Mouse (Mus musculus) brown adipose tissue, adult 24 weeks (tissue): ENCODE results near the gene Necap1. TPM values are rescaled to one million over a fixed set of nuclear protein-coding genes. Genes with fewer than 3 reads are reported as not detected.

Experiments
- H3K27ac ChIP-seq: fragments of 200-500 bp; replicated peaks from 2 replicates; pipeline ENCODE4 v1.5.1; 2012; ENCODE audit warnings: low read depth, mild to moderate bottlenecking, low read length
- H3K4me1 ChIP-seq: fragments of 200-500 bp; 2 replicates; pipeline ENCODE4 v1.6.1; 2012; ENCODE audit warnings: low read length, mixed read lengths; ENCODE audit not compliant: control insufficient read depth, insufficient read depth, insufficient read length
- H3K4me3 ChIP-seq: fragments of 200-500 bp; 2 replicates; pipeline ENCODE4 v1.5.1; 2012; ENCODE audit warnings: low read depth, mild to moderate bottlenecking, low read length, moderate library complexity; ENCODE audit not compliant: insufficient read depth
- polyA plus RNA-seq: library from polyadenylated mRNA; stranded (reverse); fragments of >200 nt; gene quantifications from 2 replicates; pipeline ENCODE4 v1.2.4, GENCODE M21; 2012; ENCODE audit not compliant: missing spikeins, insufficient read depth, insufficient read length

The Necap1 gene
- 16.3 and 20.4 TPM in 2 replicates for polyA plus RNA-seq

DNA sequence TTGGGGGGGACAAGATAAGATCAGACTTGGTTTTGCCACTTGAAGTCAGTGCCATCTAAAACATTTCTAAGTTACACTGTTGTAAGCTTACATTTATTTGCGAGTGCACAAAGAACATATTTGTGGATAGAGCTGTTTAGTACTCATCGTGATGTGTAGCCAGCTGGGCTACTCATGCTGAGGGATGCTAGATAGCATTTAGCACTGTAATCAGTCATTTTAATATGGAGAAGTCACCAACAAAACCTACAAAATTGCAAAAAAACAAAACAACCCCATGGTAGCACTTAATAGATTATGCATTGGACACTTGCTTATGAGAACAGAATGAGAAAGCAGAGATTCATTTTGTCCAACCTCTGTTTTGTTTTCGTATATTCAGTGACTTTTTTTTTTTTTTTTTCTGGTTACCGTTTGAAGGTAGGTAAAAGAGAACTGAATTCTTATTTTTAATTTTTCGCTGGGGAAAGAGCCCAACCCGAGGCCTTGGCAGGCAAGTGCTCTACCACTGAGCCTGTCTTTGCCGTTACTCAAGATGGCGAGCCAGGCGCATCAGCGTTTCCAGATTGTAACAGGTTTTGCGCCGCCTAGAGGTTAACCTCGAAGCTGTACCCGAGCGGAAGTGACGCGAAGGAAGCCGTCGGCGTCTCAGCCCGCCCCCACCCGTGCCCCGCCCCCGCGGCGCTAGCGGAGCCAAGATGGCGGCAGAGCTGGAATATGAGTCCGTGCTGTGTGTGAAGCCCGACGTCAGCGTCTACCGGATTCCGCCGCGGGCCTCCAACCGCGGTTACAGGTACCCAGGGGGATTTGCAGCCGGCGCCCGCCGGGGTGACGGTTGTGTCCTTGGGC lies at the start of gene Necap1:
Necap1 (plus strand) TSS at position 604 of the 849 bp plus-strand sequence.
- peak within 1 kb of the TSS; percentile 60 for H3K27ac ChIP-seq
- peak within 1 kb of the TSS; percentile 83 for H3K4me3 ChIP-seq

DNA sequence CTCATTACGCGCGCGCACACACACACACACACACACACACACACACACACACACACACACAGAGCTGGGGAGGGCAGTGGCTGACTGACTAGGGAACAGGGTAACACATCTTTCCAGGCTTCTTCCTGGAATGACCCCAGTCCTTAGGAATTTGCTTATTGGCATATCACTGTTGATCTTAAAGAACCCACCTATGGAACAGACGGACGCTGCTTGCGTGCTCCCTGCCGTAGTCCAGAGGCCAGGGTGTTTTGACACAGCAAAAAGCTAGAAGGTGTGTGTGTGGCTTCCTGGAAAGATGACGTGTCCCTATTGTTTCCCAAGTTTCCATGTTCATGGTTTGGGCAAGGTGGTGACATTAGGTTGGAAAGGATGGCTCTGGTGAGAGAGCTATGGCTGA lies 49.1 kb upstream of the Necap1 start:
- H3K4me3 ChIP-seq, result 0 out of 2 replicates have a peak overlapping the region, but pooled peaks have one; percentile 38
- peak overlapping the region; percentile 39 for H3K27ac ChIP-seq
- H3K4me1 ChIP-seq, result peaks cover 43% of the 10 kb centered on the region

More for the DNA sequence above, at the start of gene Necap1:
- H3K4me1 ChIP-seq, result peaks cover 4% of the 10 kb centered on the region

DNA sequence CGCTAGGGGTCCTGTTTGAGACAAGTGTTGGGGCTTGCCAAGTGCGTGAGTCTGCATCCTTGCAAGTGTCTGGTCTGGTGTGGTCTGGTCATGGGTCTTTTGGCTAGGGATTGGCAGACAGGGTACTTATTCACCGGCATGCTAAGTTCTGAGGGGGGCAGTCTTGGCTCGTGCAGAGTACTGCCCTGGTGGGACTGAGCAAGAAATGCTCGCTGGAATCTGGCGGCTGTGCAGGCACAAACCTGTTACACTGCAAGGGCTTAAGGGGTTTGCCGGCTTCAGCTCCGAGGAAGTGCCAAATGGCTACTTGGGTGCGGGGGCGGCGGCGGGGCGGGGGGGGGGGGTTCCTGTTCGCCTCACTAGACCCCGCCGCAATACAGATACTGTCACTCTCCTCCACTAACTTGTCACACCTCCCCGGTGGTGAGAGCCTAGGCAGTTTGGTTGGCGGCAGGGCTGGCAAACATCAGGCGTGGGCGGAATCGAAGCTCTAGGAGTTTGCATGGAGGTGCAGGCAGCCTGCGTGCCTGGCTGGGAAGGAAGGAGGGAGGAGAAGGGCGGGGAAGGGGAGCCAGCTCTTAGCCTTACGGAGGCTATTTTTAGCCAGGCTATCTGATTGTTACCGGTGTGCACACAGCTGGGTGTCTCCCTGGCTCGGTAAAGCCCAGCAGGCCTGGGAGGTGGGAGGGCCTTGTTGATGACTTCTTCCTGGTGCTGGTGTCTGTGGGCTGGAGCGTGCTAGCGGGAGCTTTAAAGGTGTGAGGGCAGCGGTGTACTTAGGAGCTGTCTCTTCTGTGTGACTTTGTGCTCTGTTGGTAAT lies 48.1 kb upstream of the Necap1 start:
- H3K4me1 ChIP-seq, result peaks cover 37% of the 10 kb centered on the region
- H3K27ac ChIP-seq, result peak overlapping the region; percentile 39; the same call in 1 of the 2 replicates
- H3K4me3 ChIP-seq, result peak overlapping the region; percentile 40

DNA sequence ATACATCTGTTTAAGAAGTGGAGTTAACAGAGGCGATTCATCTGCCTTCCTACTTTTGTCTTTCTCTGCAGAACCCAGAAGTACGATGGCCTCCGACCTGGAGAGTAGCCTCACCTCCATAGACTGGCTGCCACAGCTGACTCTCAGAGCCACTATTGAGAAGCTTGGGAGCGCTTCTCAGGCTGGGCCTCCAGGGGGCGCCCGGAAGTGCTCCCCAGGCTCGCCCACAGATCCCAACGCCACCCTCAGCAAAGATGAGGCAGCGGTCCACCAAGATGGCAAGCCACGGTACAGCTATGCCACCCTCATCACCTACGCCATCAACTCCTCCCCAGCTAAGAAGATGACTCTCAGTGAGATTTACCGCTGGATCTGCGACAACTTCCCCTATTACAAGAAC lies 46.2 kb upstream of the Necap1 start:
- Histone ChIP-seq H3K27ac (no peak overlapping the region), H3K4me3 (no peak overlapping the region), H3K4me1 (peaks cover 22% of the 10 kb centered on the region)

DNA sequence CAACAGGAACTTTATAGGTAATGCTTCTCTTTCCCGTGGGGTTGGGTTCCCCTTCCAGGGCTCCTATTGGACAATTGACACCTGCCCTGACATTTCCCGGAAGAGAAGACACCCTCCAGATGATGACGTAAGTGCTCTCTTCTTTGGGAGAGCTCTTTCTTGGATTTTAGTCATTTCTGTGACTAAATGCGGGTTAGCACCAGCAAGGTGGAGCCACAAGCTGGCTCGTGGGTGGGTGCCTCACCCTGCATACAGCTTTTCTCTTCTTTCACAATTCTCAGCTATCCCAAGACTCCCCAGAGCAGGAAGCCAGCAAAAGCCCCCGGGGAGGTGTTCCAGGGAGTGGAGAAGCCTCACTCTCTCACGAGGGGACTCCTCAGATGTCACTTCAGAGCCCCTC lies 41.4 kb upstream of the Necap1 start:
- H3K27ac ChIP-seq, result no peak overlapping the region
- H3K4me1 ChIP-seq, result no peaks in the 10 kb centered on the region
- H3K4me3 ChIP-seq, result no peak overlapping the region

- Histone ChIP-seq H3K27ac (no peak overlapping the region), H3K4me1 (no peaks in the 10 kb centered on the region), H3K4me3 (no peak overlapping the region)
Observed at GRCm38 (mm10) chr6:122834365-122834764, 39.9 kb upstream of the Necap1 start.

DNA sequence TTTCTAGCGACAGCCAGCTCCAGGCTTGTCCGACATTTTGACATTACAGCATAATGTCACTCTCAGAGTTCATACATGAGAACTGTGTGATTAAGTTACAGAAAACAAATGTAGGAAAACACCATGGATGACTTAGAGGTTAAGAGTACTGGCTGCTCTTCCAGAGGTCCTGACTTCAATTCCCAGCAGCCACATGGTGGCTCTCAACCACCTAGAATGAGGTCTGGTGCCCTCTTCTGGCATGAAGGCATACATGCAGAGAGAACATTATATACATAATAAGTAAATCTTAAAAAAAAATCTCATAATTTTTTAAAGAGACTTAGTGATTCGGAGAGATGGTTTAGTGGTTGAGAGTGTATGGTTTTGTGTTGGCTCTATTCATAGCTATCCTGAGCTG lies 37.3 kb upstream of the Necap1 start:
- H3K27ac ChIP-seq, result no peak overlapping the region
- H3K4me3 ChIP-seq, result no peak overlapping the region
- no peaks in the 10 kb centered on the region for H3K4me1 ChIP-seq

DNA sequence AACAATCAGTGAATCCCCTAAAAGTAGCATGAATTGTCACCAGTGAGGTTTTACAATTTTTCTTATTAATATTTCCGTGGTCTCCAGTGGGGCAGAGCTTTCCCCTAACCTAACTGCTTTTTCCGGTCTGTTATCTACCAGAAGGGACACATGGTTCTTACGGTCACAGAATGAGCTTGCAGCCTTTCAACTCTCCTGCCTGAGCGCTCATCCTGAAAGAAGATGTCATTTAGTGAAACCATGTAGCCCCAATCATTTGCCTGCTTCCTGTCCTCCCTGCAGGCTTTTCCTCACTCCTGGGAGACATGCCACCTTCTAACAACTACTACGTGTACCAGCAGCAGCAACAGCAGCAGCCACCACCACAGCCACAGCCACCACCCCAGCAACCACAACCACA lies 36.7 kb upstream of the Necap1 start:
- H3K4me3 ChIP-seq, result no peak overlapping the region
- H3K27ac ChIP-seq, result no peak overlapping the region
- no peaks in the 10 kb centered on the region for H3K4me1 ChIP-seq

- Histone ChIP-seq H3K4me1 (no peaks in the 10 kb centered on the region), H3K4me3 (no peak overlapping the region), H3K27ac (no peak overlapping the region)
Observed at GRCm38 (mm10) chr6:122843759-122844158, 30.5 kb upstream of the Necap1 start.

DNA sequence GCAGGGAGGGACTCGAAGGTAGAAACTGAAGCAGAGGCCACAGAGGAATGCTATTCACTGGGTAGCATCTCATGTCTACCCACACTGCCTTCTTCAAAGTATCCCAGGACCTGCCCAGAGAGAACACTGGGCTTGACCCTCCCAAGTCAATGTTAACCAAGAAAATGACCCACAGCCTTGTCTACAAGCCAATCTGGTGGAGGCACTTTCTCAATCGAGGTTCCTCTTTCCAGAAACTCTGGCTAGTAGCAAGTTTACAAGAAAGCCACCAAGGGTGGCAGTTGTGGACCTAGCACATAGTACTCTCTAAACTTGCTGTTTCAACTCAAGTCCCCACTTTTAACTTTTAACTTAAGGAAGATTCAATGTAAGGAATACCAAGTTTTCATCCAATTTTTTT lies 21.6 kb upstream of the Necap1 start:
- Histone ChIP-seq H3K27ac (0 out of 2 replicates have a peak overlapping the region, but pooled peaks have one; percentile 19), H3K4me1 (no peaks in the 10 kb centered on the region), H3K4me3 (no peak overlapping the region)

GRCm38 (mm10) chr6:122854552-122854951 lies 19.7 kb upstream of the Necap1 start:
- Histone ChIP-seq H3K4me1 (no peaks in the 10 kb centered on the region), H3K4me3 (peak overlapping the region; percentile 19), H3K27ac (peak overlapping the region; percentile 58)

DNA sequence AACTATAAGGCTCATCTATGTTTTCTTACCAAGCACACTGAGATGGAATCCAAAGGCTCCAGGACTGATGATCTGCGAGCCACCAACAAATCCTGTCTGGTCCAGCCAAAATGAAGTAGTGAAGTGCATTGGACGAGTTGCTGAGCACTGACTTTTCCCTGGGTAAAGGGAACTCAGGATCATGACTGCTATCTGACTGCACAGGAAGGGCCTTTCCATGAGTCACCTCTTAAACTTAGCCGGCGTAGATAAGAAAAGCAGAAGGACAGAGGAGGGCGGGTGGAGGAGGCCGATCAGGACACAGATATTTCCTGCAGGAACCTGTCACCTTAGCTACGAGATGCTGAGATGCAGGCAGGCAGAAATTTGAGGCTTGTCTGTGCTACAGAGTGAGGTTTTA lies 18.3 kb upstream of the Necap1 start, which contains the start of gene C3ar1:
C3ar1 (minus strand) TSS at position 207 of the 400 bp plus-strand sequence.
- Histone ChIP-seq H3K4me1 (no peaks in the 10 kb centered on the region), H3K27ac (no peak within 1 kb of the TSS), H3K4me3 (peak within 1 kb of the TSS; percentile 24; the same call in 1 of the 2 replicates)

DNA sequence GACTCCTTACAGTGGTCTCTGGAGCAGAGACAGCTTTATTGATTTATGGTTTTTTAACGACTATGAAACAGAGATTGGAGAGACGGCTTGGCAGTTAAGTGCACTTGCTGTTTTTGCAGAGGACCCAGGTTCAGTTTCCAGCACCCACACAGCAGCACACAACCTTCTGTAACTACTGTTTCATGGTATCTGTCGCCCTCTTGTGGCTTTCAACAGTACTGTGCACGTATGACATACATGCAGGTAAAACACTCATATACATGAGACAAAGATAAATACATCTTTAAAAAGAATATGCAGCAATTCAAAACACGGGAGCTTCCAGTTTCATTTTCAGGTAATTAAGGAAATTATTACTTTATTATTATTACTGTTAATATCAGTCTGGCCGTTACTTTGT lies 11.8 kb upstream of the Necap1 start:
- Histone ChIP-seq H3K4me3 (no peak overlapping the region), H3K4me1 (no peaks in the 10 kb centered on the region), H3K27ac (no peak overlapping the region)

DNA sequence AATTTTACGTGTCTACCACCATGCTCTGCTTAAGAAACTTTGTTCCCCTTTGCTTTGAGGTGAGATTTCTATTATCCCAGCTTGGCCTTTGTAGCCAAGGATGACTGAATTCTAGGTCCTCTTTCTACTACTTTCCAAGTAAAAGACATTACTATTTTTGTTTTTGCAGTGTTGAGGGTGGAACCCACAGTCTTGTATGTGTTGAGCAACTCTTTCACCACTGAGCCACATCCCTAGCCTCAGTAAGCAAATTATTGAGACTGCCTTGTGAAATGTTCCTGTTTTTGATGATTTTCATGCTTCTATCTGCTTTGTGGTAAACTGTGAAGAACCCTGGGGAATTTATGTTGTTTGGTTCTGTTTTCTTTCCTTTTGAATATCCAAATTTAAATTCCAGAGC lies 11.4 kb upstream of the Necap1 start:
- Histone ChIP-seq H3K4me3 (no peak overlapping the region), H3K27ac (no peak overlapping the region), H3K4me1 (no peaks in the 10 kb centered on the region)

- H3K4me3 ChIP-seq, result no peak overlapping the region
- no peak overlapping the region for H3K27ac ChIP-seq
- H3K4me1 ChIP-seq, result no peaks in the 10 kb centered on the region; the same call in 1 of the 2 replicates
Observed at GRCm38 (mm10) chr6:122867914-122868313, 6.4 kb upstream of the Necap1 start.
